Mouse (Mus musculus) frontal cortex, postnatal 36 days (tissue): ENCODE data around the gene Dhrs1.
A peak's percentile ranks its signal among the peaks of the same experiment; 100 is the strongest.

Experiments used
- DNase-seq, 2 experiments: peaks; one replicate each; pipeline ENCODE4 v3.0.0; 2022; ENCODE audit warnings: low spot score in 2 of 2

Gene Dhrs1

DNA sequence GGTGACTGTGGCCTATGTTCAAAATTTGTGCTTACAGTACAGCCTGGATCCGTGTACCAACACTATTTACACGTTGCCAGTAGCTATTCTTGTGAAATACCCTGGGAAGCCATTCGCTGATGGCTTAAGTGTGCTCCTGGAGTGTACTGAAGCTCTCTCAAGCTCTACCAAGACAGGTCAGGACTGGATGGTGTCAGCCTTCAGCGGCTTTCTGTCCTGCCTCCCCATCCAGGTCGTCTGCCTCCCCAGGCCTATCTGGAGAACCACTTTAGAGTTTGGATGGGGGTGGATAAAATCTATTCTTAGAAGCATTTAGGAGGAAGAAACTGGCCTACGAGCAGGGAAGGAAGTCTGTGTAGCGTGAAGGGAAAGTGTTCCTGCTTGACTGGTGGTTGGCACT is 17.7 kb upstream of the Dhrs1 start:
- peak in 1 of 2 experiments; percentile 17 for DNase-seq

DNA sequence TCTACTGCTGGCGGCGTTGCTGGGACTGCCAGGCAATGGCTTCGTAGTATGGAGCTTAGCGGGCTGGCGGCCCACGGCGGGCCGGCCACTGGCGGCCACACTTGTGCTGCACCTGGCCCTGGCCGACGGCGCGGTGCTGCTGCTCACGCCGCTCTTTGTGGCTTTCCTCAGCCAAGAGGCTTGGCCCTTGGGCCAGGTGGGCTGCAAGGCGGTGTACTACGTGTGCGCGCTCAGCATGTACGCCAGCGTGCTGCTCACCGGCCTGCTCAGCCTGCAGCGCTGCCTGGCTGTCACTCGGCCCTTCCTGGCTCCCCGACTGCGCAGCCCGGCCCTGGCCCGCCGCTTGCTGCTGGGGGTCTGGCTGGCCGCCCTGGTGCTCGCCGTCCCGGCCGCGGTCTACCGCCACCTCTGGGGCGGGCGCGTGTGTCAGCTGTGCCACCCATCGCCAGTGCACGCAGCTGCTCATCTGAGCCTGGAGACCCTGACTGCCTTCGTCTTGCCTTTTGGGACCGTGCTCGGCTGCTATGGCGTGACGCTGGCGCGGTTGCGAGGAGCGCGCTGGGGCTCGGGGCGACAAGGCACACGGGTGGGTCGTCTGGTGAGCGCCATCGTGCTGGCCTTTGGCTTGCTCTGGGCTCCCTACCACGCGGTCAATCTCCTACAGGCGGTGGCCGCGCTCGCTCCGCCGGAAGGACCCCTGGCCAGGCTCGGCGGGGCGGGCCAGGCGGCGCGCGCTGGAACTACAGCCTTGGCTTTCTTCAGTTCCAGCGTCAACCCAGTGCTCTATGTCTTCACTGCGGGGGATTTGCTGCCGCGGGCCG is 16.7 kb upstream of the Dhrs1 start:
- DNase-seq = peak; percentile 39 to 40

DNA sequence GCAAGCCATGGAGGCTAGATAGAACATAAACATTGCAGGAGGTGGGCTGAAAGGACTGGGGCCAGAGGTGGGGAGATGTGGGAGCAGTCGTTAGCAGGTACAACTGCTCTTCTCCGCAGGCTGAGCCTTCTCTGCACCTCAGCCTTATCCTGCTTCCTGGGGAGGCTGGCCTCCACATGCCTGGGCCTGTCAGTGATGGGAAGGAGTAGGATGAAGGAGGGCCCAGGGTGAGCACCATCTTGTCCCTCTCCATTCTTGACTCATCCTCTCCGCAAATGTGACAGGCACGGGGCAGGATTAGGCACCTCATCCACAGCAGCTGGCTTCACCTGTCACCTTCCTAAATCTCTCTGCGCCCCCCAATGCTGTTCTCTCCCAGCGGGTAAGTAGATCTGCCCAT is 15.7 kb upstream of the Dhrs1 start, which contains the start of gene Ltb4r2:
TSS of gene Ltb4r2 (plus strand) at position 266 of the 400 bp plus-strand sequence.
- no peak for DNase-seq

DNA sequence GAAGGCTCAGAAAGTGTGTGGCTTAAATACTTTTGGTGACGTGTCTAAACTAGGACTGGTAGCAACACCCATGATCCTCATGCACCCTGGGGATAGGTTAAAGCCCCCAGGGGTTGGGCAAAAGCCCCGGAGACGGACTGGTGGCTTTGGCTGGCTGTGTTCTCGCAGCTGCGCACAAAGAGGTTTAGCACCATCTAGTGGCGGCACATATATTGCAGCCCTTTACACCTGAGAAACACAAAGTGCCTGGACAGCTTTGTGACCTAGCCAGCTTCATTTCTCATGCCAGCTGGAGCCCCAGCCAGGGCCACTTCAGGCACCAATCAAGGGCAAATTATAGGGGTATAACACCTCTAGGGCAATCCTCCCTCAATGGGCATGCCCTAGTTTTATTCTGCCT is 14.7 kb upstream of the Dhrs1 start:
- peak; percentile 85 to 90 for DNase-seq

DNA sequence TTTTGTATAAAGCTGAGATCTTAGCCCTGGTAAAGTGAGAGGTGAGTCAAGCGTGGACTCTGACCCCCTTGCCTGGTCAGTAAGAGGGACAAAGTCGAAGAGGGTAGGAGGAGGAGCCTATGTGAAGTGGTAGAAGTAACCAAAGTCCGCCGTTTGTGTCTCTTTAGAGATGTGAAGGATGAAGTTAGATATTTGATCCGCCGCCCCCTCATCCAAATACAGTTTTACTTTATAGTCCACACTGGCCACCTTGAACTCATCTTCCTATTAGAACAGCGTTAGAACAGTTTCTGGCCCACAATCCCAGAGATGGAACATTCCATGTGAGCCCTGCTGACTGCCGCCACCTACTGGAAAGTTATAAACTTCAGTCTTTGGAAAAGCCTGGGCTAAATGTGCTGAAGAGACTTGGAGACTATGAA is 12.9 kb upstream of the Dhrs1 start, which contains the start of gene Cideb:
TSS of gene Cideb (minus strand) at position 96 of the 422 bp plus-strand sequence.
- DNase-seq = peak in 1 of 2 experiments; percentile 44

GRCm38 (mm10) chr14:55757566-55757965 is 12.1 kb upstream of the Dhrs1 start:
- DNase-seq = no peak

DNA sequence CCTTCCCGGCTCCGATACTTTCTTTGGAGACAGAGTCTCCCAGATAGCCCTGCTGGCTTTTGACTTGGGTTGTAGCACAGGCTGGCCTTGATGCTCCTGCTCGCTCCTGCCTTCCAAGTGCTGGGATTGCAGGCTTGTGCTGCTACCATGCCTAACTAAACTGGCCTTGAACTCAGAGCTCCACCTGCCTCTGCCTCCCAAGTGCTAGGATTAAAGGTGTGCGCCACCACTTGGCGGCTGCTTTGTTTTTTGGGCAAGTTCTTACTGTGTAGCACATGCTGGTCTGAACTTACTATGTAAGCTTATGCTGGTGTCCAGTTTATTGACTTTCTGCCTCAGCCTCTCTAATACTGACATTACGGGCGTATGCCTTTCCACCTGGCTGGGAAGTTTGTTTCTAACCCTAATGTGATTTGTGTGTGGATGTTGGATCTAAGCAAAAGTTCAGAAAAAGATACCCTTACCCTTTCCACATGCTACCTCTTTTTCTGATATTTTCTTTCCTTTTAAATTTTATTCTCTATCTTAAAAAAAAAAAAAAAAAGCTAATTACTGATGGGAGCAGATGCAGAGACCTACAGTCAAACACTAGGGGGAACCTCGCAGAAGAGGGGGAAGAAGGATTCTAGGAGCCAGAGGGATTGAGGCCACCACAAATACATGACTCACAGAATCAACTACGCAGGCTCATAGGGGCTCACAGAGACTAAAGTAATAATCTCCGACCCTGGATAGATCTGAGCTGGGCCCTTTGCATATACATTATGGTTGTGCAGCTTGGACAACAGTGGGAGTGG is 1.8 kb upstream of the Dhrs1 start:
- DNase-seq = no peak

DNA sequence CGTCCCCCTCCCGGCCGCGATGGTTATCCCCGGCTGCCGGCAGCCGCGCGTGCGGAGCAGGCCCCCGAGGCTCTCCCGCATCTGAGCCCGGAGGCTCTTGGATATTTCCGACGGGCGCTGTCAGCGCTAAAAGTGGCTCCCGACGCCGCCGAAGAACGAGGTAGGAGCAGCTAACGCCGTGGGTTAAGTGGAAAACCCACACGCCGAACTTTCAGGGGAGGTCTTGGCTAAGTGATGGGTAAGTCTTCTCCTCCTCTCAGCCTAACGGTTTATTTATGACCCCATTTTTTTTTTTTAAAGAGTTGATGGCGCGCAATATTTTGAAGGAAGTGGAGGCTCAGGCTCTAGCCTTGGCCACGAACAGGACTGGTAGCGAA is 359 bp upstream of the Dhrs1 start:
- DNase-seq = no peak

GRCm38 (mm10) chr14:55743711-55744110 is 1.8 kb downstream of the Dhrs1 start:
- DNase-seq = peak; percentile 87 to 90

DNA sequence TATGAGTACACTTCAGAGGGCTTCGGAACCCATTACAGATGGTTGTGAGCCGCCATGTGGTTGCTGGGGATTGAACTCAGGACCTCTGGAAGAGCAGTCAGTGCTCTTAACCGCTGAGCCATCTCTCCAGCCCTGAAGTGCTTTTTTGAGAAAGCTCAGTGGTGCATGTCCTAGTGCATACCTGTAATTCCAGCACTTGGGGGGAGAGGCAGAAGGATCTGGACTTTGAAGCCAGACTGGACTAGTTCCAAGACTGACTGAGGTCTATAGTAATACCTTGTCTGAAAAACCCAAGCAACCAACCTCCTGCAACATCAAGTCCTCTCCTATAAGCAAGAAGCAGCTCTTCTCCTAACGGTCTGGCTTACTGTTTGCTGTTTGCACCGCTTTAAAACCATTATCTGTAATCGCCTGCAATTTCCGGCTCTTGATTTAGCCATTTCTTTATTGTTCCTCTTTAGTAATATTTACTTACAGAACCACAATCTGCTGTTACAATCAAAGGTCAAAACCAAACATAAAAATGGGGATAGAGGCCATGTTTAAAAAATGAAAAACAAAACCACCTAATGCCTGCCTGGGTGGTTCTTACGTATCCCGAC is 8.3 kb downstream of the Dhrs1 start:
- DNase-seq = no peak

- DNase-seq = no peak
Observed at GRCm38 (mm10) chr14:55735758-55736157, 9.7 kb downstream of the Dhrs1 start.

- DNase-seq = no peak
Observed at GRCm38 (mm10) chr14:55735334-55735733, 10.2 kb downstream of the Dhrs1 start.

GRCm38 (mm10) chr14:55734869-55735268 is 10.6 kb downstream of the Dhrs1 start:
- DNase-seq = no peak

- no peak for DNase-seq
Observed at GRCm38 (mm10) chr14:55733889-55734288, 11.6 kb downstream of the Dhrs1 start.

GRCm38 (mm10) chr14:55730531-55731032 is 14.9 kb downstream of the Dhrs1 start:
- peak in 1 of 2 experiments; percentile 51 for DNase-seq

DNA sequence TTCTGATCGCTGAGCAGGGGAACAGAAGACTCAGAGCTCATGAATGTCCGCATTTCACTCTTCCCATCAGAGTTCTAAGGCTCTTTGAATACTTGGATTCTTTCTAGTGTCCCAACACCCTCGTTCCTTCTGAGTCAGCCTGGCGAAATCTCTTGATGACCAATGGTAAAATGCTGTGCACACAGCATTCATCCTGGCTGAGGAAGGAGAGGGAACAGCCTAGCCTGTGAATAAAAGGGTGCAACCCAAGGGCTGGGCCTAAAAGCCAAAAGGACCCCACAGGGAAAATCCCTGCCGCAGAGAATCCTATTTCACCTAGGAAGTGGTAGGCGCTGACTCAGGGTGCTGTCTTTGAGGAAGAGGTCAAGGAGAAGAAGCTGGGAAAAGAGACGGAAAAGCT is 15.4 kb downstream of the Dhrs1 start:
- no peak for DNase-seq

DNA sequence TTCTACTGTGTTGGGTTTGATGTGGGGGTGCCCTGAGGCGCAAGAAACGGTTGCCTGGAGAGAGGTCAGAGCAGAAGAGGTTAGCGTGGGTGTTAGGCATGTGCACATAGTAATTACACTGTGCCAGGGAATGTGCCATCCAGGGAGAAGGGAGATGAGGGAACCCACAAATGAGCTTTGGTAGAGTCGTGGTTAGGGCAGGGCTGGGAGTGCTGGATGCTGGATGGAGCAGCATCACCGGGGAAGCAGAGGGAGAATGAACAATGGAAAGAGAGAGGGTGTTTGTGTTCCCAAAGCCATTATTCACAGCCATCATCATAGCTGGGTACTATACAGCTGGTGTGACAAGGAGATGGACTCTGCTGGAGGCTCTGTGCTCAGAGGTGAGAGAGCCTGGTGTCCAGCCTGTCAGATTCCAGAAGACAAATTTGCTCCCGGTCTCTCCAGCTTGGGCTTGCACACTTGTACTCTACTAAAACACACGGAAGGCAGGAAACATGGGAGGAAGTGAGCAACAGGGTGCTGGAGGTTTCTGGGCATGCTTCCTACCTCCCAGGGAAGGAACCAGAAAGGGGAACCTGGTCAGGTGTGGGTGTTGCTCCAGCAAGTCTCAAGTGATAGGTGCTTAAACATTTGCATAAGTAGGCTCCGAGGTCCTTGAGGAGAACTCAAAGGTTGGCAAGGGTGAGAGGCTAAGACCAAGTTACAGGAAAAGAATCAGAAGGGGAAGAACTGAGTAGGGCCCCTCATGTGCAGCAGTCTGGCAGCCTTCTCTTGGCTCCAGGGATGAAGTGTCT is 17.4 kb downstream of the Dhrs1 start:
- no peak for DNase-seq

GRCm38 (mm10) chr14:55726261-55726660 is 19.2 kb downstream of the Dhrs1 start:
- DNase-seq = no peak

DNA sequence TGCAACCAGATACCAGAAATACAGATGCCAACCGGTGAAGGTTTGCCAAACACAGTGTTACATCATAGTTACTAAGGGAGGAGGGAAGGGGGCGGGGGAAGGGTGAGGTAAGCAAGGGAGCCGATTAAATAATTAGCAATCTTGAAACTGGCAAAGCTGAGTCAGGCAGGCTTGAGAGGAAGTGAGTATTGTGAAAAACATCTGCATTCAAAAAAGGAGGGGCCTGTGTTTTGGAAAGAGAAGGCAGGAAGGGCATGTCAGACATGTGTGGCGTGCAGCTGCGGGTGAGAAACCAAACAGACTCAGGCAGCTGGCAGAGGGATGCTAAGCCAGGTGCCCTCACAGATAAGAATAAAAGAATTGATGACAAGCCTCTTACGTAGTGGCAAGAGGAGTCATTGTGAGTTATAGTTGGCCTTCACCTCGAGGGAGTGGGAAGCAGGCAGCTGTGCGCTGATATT is 21.0 kb downstream of the Dhrs1 start:
- no peak for DNase-seq

DNA sequence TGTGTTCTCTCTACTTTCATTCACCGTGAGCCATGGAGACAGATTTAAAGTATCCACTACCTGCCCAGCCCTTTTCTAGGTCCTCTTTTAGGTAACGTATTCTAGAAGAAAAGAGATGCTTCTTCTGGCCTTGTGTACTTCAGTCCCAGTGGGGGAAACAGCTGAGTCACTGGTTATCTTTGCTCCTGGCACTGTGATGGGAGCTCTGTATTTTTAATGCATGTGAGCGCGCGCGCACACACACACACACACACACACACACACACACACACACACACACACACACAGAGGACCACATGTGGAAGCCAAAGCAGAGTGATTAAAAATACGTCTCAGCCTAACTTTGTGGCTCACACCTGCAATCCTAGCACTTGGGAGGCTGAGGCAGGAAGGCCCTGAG is 22.1 kb downstream of the Dhrs1 start:
- no peak for DNase-seq

- no peak for DNase-seq
Observed at GRCm38 (mm10) chr14:55722438-55722945, 23.0 kb downstream of the Dhrs1 start.
